Mouse (Mus musculus): ENCODE results near the gene Nap1l3. TPM values are rescaled to one million over a fixed set of nuclear protein-coding genes. Genes with fewer than 3 reads are reported as not detected.

Gene Nap1l3
- 10 to 100 TPM; 41.7 to 49.4 (median 45.2) TPM for total RNA-seq (2022)

- DNase-seq (ENCODE audit: low spot score in 2 of 2), result peak; percentile 54 to 89
Observed at GRCm38 (mm10) chrX:122396781-122397581, at the start of gene Nap1l3. TSS of gene Nap1l3 (minus strand) at chrX:122397401.

GRCm38 (mm10) chrX:122397652-122398051 is 451 bp upstream of the Nap1l3 start:
- DNase-seq (ENCODE audit: low spot score in 2 of 2), result no peak
